Mouse (Mus musculus) spleen, postnatal 10 days (tissue): ENCODE measurements around the gene Slc41a3.

ENCODE experiments used
- DNase-seq, 2 experiments: peaks; one replicate each; pipeline ENCODE4 v3.0.0; 2021 to 2022; ENCODE audit warnings: low spot score in 2 of 2

Slc41a3 gene

DNA sequence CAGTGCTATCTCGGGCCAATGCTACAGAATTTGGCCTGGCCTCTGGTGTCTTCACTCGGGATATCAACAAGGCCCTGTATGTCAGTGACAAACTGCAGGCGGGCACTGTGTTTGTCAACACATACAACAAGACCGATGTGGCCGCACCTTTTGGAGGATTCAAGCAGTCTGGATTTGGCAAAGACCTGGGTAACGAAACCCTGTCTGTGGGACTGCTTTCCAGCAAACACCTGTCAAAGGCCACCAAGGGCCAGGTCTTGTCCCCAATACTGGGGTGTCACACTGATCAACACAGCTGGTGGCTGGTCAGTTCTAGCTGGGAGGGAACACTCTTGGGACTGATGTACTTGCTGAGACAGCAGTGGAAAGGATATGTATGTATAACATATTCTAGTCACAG is 6.3 kb upstream of the Slc41a3 start:
- DNase-seq = no peak

DNA sequence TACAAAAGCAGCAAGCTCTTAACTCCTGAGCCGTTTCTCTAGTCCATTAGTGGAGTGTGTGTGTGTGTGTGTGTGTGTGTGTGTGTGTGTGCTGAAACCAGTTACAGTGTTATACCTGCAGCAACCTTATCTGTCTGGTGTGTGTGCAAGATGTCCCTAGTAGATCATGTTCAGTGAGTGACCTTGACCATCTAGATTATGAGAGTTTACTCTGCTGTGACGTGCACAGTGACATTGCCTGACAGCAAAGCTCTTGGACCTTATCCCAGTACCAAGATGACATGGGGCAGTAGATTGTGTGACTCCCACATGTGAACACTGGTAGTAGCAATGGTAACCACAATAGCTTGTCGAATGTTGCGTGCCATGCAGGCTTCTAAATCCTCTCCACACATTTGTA is 4.2 kb upstream of the Slc41a3 start:
- DNase-seq = no peak

GRCm38 (mm10) chr6:90601736-90602135 is 2.8 kb upstream of the Slc41a3 start:
- DNase-seq = no peak

DNA sequence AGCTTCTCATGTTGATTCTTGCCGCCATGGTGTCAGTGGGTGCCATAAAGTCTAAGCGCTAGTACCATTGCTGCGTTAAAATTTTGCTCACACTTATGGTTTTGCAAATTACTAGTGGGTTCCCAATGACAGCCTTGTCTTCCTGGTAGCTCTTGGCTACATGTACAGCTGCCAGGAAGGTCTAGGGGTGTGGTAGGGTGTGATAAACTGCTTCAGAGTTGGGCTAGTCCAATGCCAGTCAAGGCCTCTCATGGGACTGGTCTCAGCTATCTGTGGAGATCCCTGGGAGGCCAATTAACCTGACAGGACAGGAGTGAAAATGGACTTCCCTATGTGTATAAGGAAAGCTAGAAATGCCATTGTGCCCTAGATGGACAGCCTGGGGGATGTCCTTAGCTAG is 2.2 kb upstream of the Slc41a3 start:
- no peak for DNase-seq

DNA sequence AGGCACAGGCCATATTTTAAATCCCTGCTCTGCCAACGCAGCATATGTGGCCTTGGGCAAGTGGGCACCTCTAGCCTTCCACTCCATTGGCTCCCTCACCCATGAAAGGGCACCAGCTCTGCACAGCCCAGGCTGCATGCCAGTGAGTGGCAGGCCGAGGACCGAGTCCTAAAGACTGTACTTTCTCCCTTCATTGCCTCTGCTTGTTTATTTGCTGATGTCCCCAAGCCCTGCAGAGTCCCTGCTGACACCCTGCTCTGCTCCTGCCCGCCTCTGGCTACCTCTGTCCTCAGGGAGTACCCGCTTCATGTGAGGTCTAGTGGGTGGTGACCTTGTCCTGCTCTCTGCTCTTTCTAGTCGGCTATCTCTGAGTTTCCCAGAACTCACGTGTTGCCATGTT is 1.4 kb upstream of the Slc41a3 start:
- DNase-seq = no peak

DNA sequence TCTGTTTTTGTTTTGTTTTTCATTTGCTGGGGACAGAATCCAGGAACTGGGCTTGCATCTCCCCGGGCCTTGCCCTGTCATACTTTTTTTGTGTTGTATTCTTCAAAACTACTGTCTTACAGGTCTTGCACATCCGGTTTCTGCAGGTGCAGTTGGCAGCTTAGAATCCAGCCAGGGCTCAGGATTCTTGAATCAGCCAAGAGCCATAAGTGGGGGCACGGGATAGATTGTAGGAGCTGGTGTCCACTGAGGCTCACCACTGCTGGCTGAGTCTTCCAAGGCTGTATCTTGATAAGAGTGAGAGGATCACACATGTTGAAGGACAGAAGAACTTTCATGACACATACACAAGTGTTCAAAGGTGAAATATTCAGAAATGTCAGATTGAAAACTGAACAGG is 395 bp upstream of the Slc41a3 start:
- DNase-seq = no peak

GRCm38 (mm10) chr6:90605298-90605665 is 757 bp downstream of the Slc41a3 start:
- no peak for DNase-seq

- DNase-seq = peak; percentile 71 to 84
Observed at GRCm38 (mm10) chr6:90606538-90606937, 2.0 kb downstream of the Slc41a3 start.

DNA sequence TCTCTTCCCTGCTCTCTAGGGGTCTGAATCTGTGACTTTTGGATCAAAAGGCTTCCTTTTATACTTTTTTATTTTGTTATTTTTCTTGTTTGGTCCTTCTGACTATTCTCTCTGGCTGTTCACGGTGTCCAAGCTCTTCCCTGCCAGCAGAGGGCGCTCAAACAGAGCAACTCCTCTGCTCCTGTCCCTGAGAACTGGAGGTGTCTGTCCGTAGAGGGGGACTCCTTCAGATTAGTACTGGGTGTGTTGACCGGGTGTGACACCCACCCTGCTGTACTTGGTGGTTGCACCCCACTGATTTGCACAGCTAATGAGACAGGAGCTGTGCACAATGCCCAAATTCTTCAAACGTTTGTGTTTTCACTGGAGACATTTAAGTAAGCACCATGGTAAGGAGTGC is 2.7 kb downstream of the Slc41a3 start:
- peak; percentile 71 to 87 for DNase-seq

GRCm38 (mm10) chr6:90608186-90608585 is 3.7 kb downstream of the Slc41a3 start:
- DNase-seq = peak in 1 of 2 experiments; percentile 67

DNA sequence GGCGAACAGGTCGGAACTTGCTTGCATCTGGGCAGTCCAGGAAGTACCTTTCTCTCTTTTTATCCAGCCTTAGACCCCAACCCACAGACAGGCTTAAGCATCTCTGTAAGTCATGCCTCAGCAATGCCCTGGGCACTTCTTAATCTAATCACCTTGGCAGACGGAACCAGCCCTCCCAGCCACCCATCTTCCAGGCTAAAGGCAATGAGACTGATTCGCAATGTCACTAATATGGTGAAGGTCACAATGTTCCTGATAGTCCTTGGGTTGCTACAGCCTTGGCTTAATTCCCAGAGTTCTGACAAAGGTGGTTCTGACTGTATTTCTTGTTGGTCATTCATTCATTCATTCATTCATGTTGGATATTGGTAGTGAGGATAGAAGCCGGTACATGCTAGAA is 5.7 kb downstream of the Slc41a3 start:
- DNase-seq = no peak

- no peak for DNase-seq
Observed at GRCm38 (mm10) chr6:90613277-90613676, 8.8 kb downstream of the Slc41a3 start.

DNA sequence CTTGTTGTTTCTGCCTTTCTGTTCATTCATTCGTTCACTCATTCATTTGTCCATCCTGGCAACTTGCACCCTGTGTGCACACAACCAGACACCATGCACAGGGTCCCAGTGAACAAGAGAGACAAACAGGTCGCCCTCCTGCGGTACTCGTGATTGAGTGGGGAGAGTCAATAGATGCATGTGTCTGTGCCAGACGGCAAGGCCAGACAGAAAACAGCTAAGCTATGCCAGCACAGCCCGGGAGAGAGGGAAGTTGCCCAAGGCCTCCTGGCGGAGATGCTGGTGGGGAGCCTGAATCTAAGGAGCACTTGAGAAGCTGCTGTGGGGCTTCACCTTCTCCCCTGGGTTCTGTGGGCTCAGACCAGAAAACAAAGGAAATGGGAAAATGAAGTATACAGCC is 10.8 kb downstream of the Slc41a3 start:
- no peak for DNase-seq

DNA sequence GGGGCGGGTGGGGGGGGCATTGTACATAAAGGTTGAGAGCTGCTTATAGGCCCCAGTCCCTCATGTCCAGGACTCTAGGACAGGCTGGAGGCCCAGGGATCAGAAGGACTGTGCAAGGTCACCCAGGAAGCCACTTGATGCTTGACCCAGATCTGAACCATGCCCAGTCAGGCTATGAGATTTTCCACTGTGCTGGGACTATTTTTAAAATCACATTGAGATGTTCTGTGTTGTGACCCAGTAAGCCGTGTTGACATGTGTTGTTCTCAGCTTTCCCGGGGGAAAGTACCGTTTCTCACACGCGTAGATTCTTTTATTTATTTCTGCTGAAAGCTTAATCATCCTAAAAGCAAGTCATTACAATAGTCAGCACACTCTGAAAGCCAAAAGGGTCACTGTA is 11.5 kb downstream of the Slc41a3 start:
- no peak for DNase-seq

- no peak for DNase-seq
Observed at GRCm38 (mm10) chr6:90616481-90616880, 12.0 kb downstream of the Slc41a3 start.

DNA sequence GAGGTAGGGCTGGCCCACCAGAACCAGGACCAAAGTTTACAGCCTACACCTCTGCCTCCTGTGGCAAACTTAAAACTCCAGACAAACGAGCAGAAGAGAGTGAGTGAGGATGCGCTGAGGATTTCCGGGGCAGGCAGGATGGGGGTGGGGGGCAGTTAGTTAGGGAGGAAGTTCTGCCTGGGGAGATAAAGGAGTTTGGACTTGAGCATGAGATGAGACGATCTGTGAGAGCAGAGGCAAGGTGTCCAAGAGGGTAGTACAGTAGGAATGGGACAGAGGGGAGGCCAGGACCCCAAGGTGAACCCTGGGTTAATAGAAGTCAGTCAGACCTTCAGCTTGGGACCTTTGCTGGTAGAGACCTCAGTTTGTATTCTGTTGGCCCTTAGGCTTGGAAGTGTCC is 13.7 kb downstream of the Slc41a3 start:
- peak in 1 of 2 experiments; percentile 51 for DNase-seq

- DNase-seq = peak; percentile 50 to 60
Observed at GRCm38 (mm10) chr6:90618821-90619636, 14.5 kb downstream of the Slc41a3 start.

DNA sequence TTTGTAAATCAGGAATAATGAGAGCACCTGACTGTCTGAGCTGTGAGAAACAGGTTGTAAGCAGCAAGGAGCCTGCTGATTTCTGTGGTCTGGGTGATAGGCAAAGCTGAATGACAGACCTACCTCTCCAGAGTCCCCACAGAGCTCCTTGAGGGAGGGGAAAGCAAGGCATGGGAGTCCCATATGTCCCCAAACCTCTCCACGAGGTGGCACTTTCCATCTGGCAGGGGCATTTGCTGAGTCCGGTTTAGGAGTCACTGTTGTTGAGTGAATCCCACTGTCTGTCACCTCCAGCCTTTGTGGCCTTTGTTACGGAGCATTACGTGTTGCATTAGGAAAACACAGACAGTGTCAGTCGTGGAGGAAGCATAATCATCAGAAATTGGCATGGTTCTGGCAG is 15.4 kb downstream of the Slc41a3 start:
- peak; percentile 34 to 43 for DNase-seq

- peak; percentile 41 to 43 for DNase-seq
Observed at GRCm38 (mm10) chr6:90620791-90621583, 16.5 kb downstream of the Slc41a3 start.

- no peak for DNase-seq
Observed at GRCm38 (mm10) chr6:90621584-90621890, 17.0 kb downstream of the Slc41a3 start.

GRCm38 (mm10) chr6:90622758-90623455 is 18.4 kb downstream of the Slc41a3 start:
- peak; percentile 59 to 65 for DNase-seq

GRCm38 (mm10) chr6:90623456-90623836 is 18.9 kb downstream of the Slc41a3 start:
- DNase-seq = no peak

DNA sequence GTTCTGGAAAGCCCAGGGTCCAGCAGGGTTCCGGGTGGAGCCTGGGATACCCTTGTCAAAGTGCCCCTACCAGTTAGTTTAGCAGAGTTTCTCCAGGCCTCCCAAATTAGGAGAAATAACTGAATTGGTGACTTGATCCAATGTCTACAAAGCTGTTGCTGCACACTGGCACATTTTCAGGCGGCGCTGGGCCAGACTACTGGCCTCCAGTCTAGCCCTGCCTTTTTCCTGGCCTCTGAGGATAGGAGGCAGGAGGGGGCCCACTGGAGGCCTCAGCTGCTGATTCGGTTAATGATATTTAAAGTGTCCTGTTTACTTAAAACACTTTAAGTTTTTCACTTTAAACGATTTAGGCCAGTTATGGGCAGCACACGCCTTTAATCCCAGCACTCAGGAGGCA is 19.7 kb downstream of the Slc41a3 start:
- peak in 1 of 2 experiments; percentile 38 for DNase-seq
